Mouse (Mus musculus): ENCODE measurements around the gene Pibf1.

The Pibf1 gene

GRCm38 (mm10) chr14:99266749-99267148, 167.5 kb downstream of the Pibf1 start:
- DNase-seq (ENCODE audit: low read depth, low spot score), result no peak

- DNase-seq (ENCODE audit: low read depth, low spot score), result no peak
These were observed 174.8 kb downstream of the Pibf1 start for GRCm38 (mm10) chr14:99274056-99274455.

- no peak for DNase-seq (ENCODE audit: low read depth, low spot score)
These were observed 176.6 kb downstream of the Pibf1 start for GRCm38 (mm10) chr14:99275827-99276226.

GRCm38 (mm10) chr14:99278312-99278711, 179.1 kb downstream of the Pibf1 start:
- no peak for DNase-seq (ENCODE audit: low read depth, low spot score)

GRCm38 (mm10) chr14:99278763-99279486, 179.7 kb downstream of the Pibf1 start:
- DNase-seq (ENCODE audit: low read depth, low spot score), result no peak

- DNase-seq (ENCODE audit: low read depth, low spot score), result no peak
These were observed 181.2 kb downstream of the Pibf1 start for GRCm38 (mm10) chr14:99280399-99280798.

- DNase-seq (ENCODE audit: low read depth, low spot score), result no peak
These were observed 181.7 kb downstream of the Pibf1 start for GRCm38 (mm10) chr14:99280825-99281433.

GRCm38 (mm10) chr14:99285486-99285885, 186.3 kb downstream of the Pibf1 start:
- DNase-seq (ENCODE audit: low read depth, low spot score), result no peak

- DNase-seq (ENCODE audit: low read depth, low spot score), result no peak
These were observed 193.0 kb downstream of the Pibf1 start for GRCm38 (mm10) chr14:99292176-99292575.

GRCm38 (mm10) chr14:99294424-99294823, 195.2 kb downstream of the Pibf1 start:
- DNase-seq (ENCODE audit: low read depth, low spot score), result no peak

GRCm38 (mm10) chr14:99295606-99296341, 196.6 kb downstream of the Pibf1 start:
- DNase-seq (ENCODE audit: low read depth, low spot score), result no peak

GRCm38 (mm10) chr14:99298385-99299021, 199.3 kb downstream of the Pibf1 start, which contains the start of gene Klf5:
Gene Klf5 (plus strand): TSS chr14:99298691.
- peak; percentile 9 for DNase-seq (ENCODE audit: low read depth, low spot score)

- DNase-seq (ENCODE audit: low read depth, low spot score), result no peak
These were observed 199.8 kb downstream of the Pibf1 start for GRCm38 (mm10) chr14:99299022-99299481.

GRCm38 (mm10) chr14:99299701-99300191, 200.5 kb downstream of the Pibf1 start:
- DNase-seq (ENCODE audit: low read depth, low spot score), result no peak

- DNase-seq (ENCODE audit: low read depth, low spot score), result no peak
These were observed 202.2 kb downstream of the Pibf1 start for GRCm38 (mm10) chr14:99301472-99301871.
